ENCODE assay signal across 21 mouse cellular contexts in genomic region chr15:97161530-97161929, GRCm38 (mm10).
DNase-seq lines count a peak whose midpoint lies in the region; ATAC-seq and TF ChIP-seq lines count a peak whose summit lies in the region.
"Had no signal": no experiment of that assay in that cellular context is flagged by ENCODE, and none has a peak within 500 bp of the region (broad histone marks: within the 10 kb centered on the region; RNA-seq: fewer than 3 reads in every experiment).

No protein-coding gene starts in this region.

- H3K4me3 ChIP-seq in liver, adult 2 months (ENCODE audit: insufficient read depth, low read depth, low read length) = no peak overlapping the region
- H3K4me3 ChIP-seq in liver, embryonic 12.5 days = no peak overlapping the region
- H3K4me3 ChIP-seq: embryonic facial prominence, embryonic 13.5 days; embryonic facial prominence, embryonic 15.5 days; erythroblast, embryonic 14.5 days; forebrain, embryonic 13.5 days; forebrain, embryonic 15.5 days had no signal

- ATAC-seq in liver, embryonic 12.5 days = no peak
- ATAC-seq: forebrain, embryonic 13.5 days; forebrain, embryonic 15.5 days; forebrain, postnatal 0 days had no signal

- peaks cover 9% of the 10 kb centered on the region for H3K4me1 ChIP-seq in liver, adult 2 months (ENCODE audit: control insufficient read depth, insufficient read depth, low read length)
- H3K4me1 ChIP-seq in liver, embryonic 12.5 days = no peaks in the 10 kb centered on the region
- H3K4me1 ChIP-seq: embryonic facial prominence, embryonic 13.5 days; embryonic facial prominence, embryonic 15.5 days; forebrain, embryonic 13.5 days; forebrain, embryonic 15.5 days had no signal

- no peak overlapping the region for H3K9ac ChIP-seq in liver, adult 2 months (ENCODE audit: low read depth, low read length)
- no peak overlapping the region for H3K9ac ChIP-seq in liver, embryonic 12.5 days
- H3K9ac ChIP-seq: embryonic facial prominence, embryonic 13.5 days; embryonic facial prominence, embryonic 15.5 days; forebrain, embryonic 13.5 days; forebrain, embryonic 15.5 days; forebrain, postnatal 0 days had no signal

- no peak for TF ChIP-seq POLR2A in liver, adult 2 months (IDR thresholded peaks at IDR 0.05; ENCODE audit: extremely low read depth, insufficient read depth, low read length)

- peak; percentile 83 for DNase-seq in liver, adult 2 months (ENCODE audit: extremely low read depth, low read depth, low spot score)
- peak; percentile 57 for DNase-seq in fat pad, adult 2 months (ENCODE audit: extremely low read depth, low read depth, low spot score)
- peak; percentile 52 for DNase-seq in gonadal fat pad, adult 2 months (ENCODE audit: low read depth)
- no peak for DNase-seq in kidney, adult 9 months
- DNase-seq: adrenal gland, adult 2 months; adrenal gland, postnatal 10 days; adrenal gland, postnatal 25 days; cerebellum, adult 11 months; cerebellum, adult 18-20 months; cerebellum, adult 8-10 months; cerebellum, adult 9-11 months; cerebellum, postnatal 14 days; cerebellum, postnatal 36 days; embryo, embryonic 11 days; forebrain, postnatal 0 days had no signal

- H3K4me2 ChIP-seq in liver, embryonic 12.5 days = no peak overlapping the region
- H3K4me2 ChIP-seq: embryonic facial prominence, embryonic 13.5 days; embryonic facial prominence, embryonic 15.5 days; forebrain, embryonic 13.5 days; forebrain, embryonic 15.5 days had no signal

- WGBS in liver, adult 2 months = 68% methylated on average over 5 of the region's 5 CpGs
- 77% methylated on average over 5 of the region's 5 CpGs for WGBS in liver, embryonic 12.5 days (ENCODE audit: insufficient replicate concordance)

- H3K9me3 ChIP-seq in liver, embryonic 12.5 days (replicated peaks) = no peaks in the 10 kb centered on the region
- H3K9me3 ChIP-seq: embryonic facial prominence, embryonic 13.5 days; embryonic facial prominence, embryonic 15.5 days; forebrain, embryonic 13.5 days; forebrain, embryonic 15.5 days had no signal

- H3K79me2 ChIP-seq in liver, adult 2 months (ENCODE audit: control insufficient read depth, insufficient read depth, low read length) = no peaks in the 10 kb centered on the region

- no peaks in the 10 kb centered on the region for H3K36me3 ChIP-seq in liver, adult 2 months (ENCODE audit: control insufficient read depth, insufficient read depth, low read length)
- H3K36me3 ChIP-seq in liver, embryonic 12.5 days = no peaks in the 10 kb centered on the region
- H3K36me3 ChIP-seq: embryonic facial prominence, embryonic 13.5 days; embryonic facial prominence, embryonic 15.5 days; forebrain, embryonic 15.5 days had no signal

- no peak for TF ChIP-seq CTCF in liver, adult 2 months (IDR thresholded peaks at IDR 0.05; ENCODE audit: low read depth, low read length)

- no peak overlapping the region for H3K27ac ChIP-seq in liver, adult 2 months (replicated peaks; ENCODE audit: insufficient read depth, low read depth, low read length)
- H3K27ac ChIP-seq in liver, embryonic 12.5 days = no peak overlapping the region
- H3K27ac ChIP-seq: embryonic facial prominence, embryonic 13.5 days; embryonic facial prominence, embryonic 15.5 days; forebrain, embryonic 13.5 days; forebrain, embryonic 15.5 days had no signal

- H3K27me3 ChIP-seq in liver, adult 2 months (ENCODE audit: control insufficient read depth, insufficient read depth, low read length) = no peaks in the 10 kb centered on the region
- no peaks in the 10 kb centered on the region for H3K27me3 ChIP-seq in liver, embryonic 12.5 days (replicated peaks)
- H3K27me3 ChIP-seq: embryonic facial prominence, embryonic 13.5 days; embryonic facial prominence, embryonic 15.5 days; forebrain, embryonic 13.5 days; forebrain, embryonic 15.5 days had no signal
